Mouse (Mus musculus) cortical plate, adult 2 months (tissue): ENCODE measurements around the gene Dennd1c.

Experiments used
- CTCF ChIP-seq: fragments of 200-500 bp; IDR thresholded peaks from 2 replicates; pipeline ENCODE4 v1.5.1; 2011; ENCODE audit warnings: mild to moderate bottlenecking, control low read depth, low read length; ENCODE audit not compliant: insufficient read depth; ENCODE audit errors: extremely low read depth
- POLR2A ChIP-seq: fragments of 200-500 bp; IDR thresholded peaks from 2 replicates; pipeline ENCODE4 v1.6.1; 2011; ENCODE audit warnings: mild to moderate bottlenecking, low read length, control low read depth; ENCODE audit not compliant: insufficient read depth; ENCODE audit errors: extremely low read depth

DNA sequence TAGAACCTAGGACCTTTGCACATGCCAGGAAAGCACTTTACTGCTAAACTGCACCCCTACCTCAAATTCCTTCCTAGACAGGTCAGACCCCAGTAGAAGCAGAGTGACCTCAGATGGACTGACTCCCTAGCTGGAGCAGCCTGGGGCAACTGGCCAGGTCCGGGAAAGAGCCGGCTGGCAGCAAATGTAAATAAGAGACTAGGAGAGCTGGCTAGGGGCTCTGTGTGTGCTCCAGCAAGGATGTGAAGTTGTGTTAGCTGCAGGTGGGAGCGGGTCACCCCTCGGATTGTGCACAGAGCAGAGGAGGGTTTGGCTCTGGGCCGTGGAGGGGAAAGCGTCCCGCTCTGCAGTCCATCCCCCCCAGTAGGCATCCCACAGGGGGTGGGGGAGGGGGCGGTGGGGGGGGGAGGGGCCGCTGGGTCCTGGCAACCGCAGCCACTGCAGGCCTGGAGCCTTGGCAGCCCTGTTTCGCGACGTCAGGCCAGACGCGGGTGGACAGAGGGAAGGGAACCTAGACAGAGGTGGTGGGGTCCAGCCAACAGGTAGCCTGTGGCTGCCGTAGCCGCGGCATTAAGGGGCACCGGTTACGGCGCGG is 19.3 kb downstream of the Dennd1c start, which contains the start of gene Crb3:
- no peak for TF ChIP-seq POLR2A
- TF ChIP-seq CTCF: no peak
